Mouse (Mus musculus) myocyte (in vitro differentiated cells): Measurements from ENCODE around the gene Pla2g6.
A peak's percentile ranks its signal among the peaks of the same experiment; 100 is the strongest.

Experiments used
- POLR2A ChIP-seq: IDR thresholded peaks from one replicate; pipeline ENCODE4 v1.6.1; 2011; ENCODE audit warnings: low read depth, mild to moderate bottlenecking, control low read depth, moderate library complexity; ENCODE audit not compliant: insufficient read length
- POLR2AphosphoS2 ChIP-seq: IDR thresholded peaks from one replicate; pipeline ENCODE4 v1.6.1; 2011; ENCODE audit warnings: low read depth, control low read depth; ENCODE audit not compliant: insufficient read length

- TF ChIP-seq POLR2A (no peak), POLR2AphosphoS2 (peak; percentile 75)
These were observed 76.3 kb downstream of the Pla2g6 start for GRCm38 (mm10) chr15:79251781-79252491.
